Mouse (Mus musculus) ES-E14 (cell line): ENCODE data around the gene Slc27a1.

Source experiments
- HCFC1 ChIP-seq: IDR thresholded peaks from 2 replicates; pipeline ENCODE4 v1.6.1; 2012; ENCODE audit warnings: low read length, inconsistent platforms, borderline replicate concordance; ENCODE audit not compliant: insufficient read depth
- MAFK ChIP-seq: IDR thresholded peaks from 2 replicates; pipeline ENCODE4 v1.6.1; 2014; ENCODE audit warnings: mild to moderate bottlenecking, low read depth, low read length, inconsistent platforms; ENCODE audit not compliant: insufficient read depth
- ZC3H11A ChIP-seq: IDR thresholded peaks from 2 replicates; pipeline ENCODE4 v1.6.1; 2012; ENCODE audit warnings: low read depth, mild to moderate bottlenecking, inconsistent platforms, low read length, borderline replicate concordance

- no peak for TF ChIP-seq ZC3H11A
- no peak for TF ChIP-seq MAFK
- no peak for TF ChIP-seq HCFC1
These were observed 28.1 kb downstream of the Slc27a1 start for GRCm38 (mm10) chr8:71596798-71597197.
